Mouse (Mus musculus): Measurements from ENCODE around the gene Dmac1. TPM values are rescaled to one million over a fixed set of nuclear protein-coding genes. Genes with fewer than 3 reads are reported as not detected.
A peak's percentile ranks its signal among the peaks of the same experiment; 100 is the strongest.
"Not testable (repeated sequence)": the region's sequence is repeated elsewhere in the genome, so short reads cannot be mapped to it uniquely, and the experiment has no call there.

The Dmac1 gene
- total and polyA plus RNA-seq, 3 experiments, result 59.6 to 162 (median 101) TPM

- no peak overlapping the region for H3K4me3 ChIP-seq (ENCODE audit: low read depth, low read length)
- TF ChIP-seq CTCF (IDR thresholded peaks at IDR 0.05; ENCODE audit: low read depth, low read length) (no peak), TAL1 (conservative IDR thresholded peaks at IDR 0.05; ENCODE audit: low read depth, low read length) (no peak), GATA2 (IDR thresholded peaks at IDR 0.05; ENCODE audit: borderline replicate concordance, low read depth, low read length) (no peak)
- H3K27me3 ChIP-seq (ENCODE audit: insufficient read depth, low read length), result no peaks in the 10 kb centered on the region; the same call in 1 of the 2 replicates
- ATAC-seq (ENCODE audit: extremely low read depth, insufficient number of reproducible peaks, low FRiP score, poor library complexity, severe bottlenecking), result peak; percentile 71
- no peaks in the 10 kb centered on the region for H3K36me3 ChIP-seq (replicated peaks)
- DNase-seq (ENCODE audit: low spot score), result no peak
- no peaks in the 10 kb centered on the region for H3K9me3 ChIP-seq (replicated peaks)
- H3K4me1 ChIP-seq (ENCODE audit: insufficient read depth, low read depth, low read length), result peaks cover 5% of the 10 kb centered on the region; the same call in 1 of the 2 replicates
Observed at GRCm38 (mm10) chr4:75266773-75267550, 11.1 kb downstream of the Dmac1 start.

- H3K36me3 ChIP-seq (replicated peaks), result no peaks in the 10 kb centered on the region
- no peaks in the 10 kb centered on the region for H3K9me3 ChIP-seq (replicated peaks)
- H3K27me3 ChIP-seq (ENCODE audit: insufficient read depth, low read length), result no peaks in the 10 kb centered on the region; the same call in 1 of the 2 replicates
- no peak overlapping the region for H3K4me3 ChIP-seq (ENCODE audit: low read depth, low read length)
- ATAC-seq (ENCODE audit: extremely low read depth, insufficient number of reproducible peaks, low FRiP score, poor library complexity, severe bottlenecking) (no peak), DNase-seq (ENCODE audit: low spot score) (no peak)
- H3K4me1 ChIP-seq (ENCODE audit: insufficient read depth, low read depth, low read length), result peaks cover 5% of the 10 kb centered on the region; the same call in 1 of the 2 replicates
- TF ChIP-seq TAL1 (conservative IDR thresholded peaks at IDR 0.05; ENCODE audit: low read depth, low read length) (no peak), GATA2 (IDR thresholded peaks at IDR 0.05; ENCODE audit: borderline replicate concordance, low read depth, low read length) (no peak), POLR2AphosphoS5 (IDR thresholded peaks at IDR 0.05; ENCODE audit: insufficient replicate concordance, low read depth, low read length) (no peak), GATA1 (IDR thresholded peaks at IDR 0.05; ENCODE audit: borderline replicate concordance, low read length) (no peak), CTCF (IDR thresholded peaks at IDR 0.05; ENCODE audit: low read depth, low read length) (no peak)
Observed at GRCm38 (mm10) chr4:75264219-75264618, 13.9 kb downstream of the Dmac1 start.

- Histone ChIP-seq H3K4me3 (ENCODE audit: low read depth, low read length) (no peak overlapping the region), H3K4me1 (ENCODE audit: insufficient read depth, low read depth, low read length) (peaks cover 5% of the 10 kb centered on the region; the same call in 1 of the 2 replicates), H3K9me3 (replicated peaks) (no peaks in the 10 kb centered on the region), H3K36me3 (replicated peaks) (no peaks in the 10 kb centered on the region), H3K27me3 (ENCODE audit: insufficient read depth, low read length) (no peaks in the 10 kb centered on the region; the same call in 1 of the 2 replicates)
- no peak for DNase-seq (ENCODE audit: low spot score)
- no peak for ATAC-seq (ENCODE audit: extremely low read depth, insufficient number of reproducible peaks, low FRiP score, poor library complexity, severe bottlenecking)
- no peak for TF ChIP-seq GATA1 (IDR thresholded peaks at IDR 0.05; ENCODE audit: borderline replicate concordance, low read length)
- no peak for TF ChIP-seq POLR2AphosphoS5 (IDR thresholded peaks at IDR 0.05; ENCODE audit: insufficient replicate concordance, low read depth, low read length)
- TF ChIP-seq GATA2 (IDR thresholded peaks at IDR 0.05; ENCODE audit: borderline replicate concordance, low read depth, low read length), result no peak
- no peak for TF ChIP-seq CTCF (IDR thresholded peaks at IDR 0.05; ENCODE audit: low read depth, low read length)
- no peak for TF ChIP-seq TAL1 (conservative IDR thresholded peaks at IDR 0.05; ENCODE audit: low read depth, low read length)
Observed at GRCm38 (mm10) chr4:75263556-75264129, 14.5 kb downstream of the Dmac1 start.

- Histone ChIP-seq H3K27me3 (ENCODE audit: insufficient read depth, low read length) (no peaks in the 10 kb centered on the region; the same call in 1 of the 2 replicates), H3K36me3 (replicated peaks) (no peaks in the 10 kb centered on the region), H3K9me3 (replicated peaks) (no peaks in the 10 kb centered on the region), H3K4me1 (ENCODE audit: insufficient read depth, low read depth, low read length) (no peaks in the 10 kb centered on the region; the same call in 1 of the 2 replicates), H3K4me3 (ENCODE audit: low read depth, low read length) (no peak overlapping the region)
- TF ChIP-seq TAL1 (conservative IDR thresholded peaks at IDR 0.05; ENCODE audit: low read depth, low read length), result no peak
- no peak for TF ChIP-seq GATA1 (IDR thresholded peaks at IDR 0.05; ENCODE audit: borderline replicate concordance, low read length)
- TF ChIP-seq POLR2AphosphoS5 (IDR thresholded peaks at IDR 0.05; ENCODE audit: insufficient replicate concordance, low read depth, low read length), result no peak
- TF ChIP-seq GATA2 (IDR thresholded peaks at IDR 0.05; ENCODE audit: borderline replicate concordance, low read depth, low read length), result no peak
- TF ChIP-seq CTCF (IDR thresholded peaks at IDR 0.05; ENCODE audit: low read depth, low read length), result no peak
- DNase-seq (ENCODE audit: low spot score), result no peak
- ATAC-seq (ENCODE audit: extremely low read depth, insufficient number of reproducible peaks, low FRiP score, poor library complexity, severe bottlenecking), result no peak
Observed at GRCm38 (mm10) chr4:75262423-75262822, 15.7 kb downstream of the Dmac1 start.

- TF ChIP-seq GATA1 (IDR thresholded peaks at IDR 0.05; ENCODE audit: borderline replicate concordance, low read length) (no peak), TAL1 (conservative IDR thresholded peaks at IDR 0.05; ENCODE audit: low read depth, low read length) (no peak), CTCF (IDR thresholded peaks at IDR 0.05; ENCODE audit: low read depth, low read length) (no peak), POLR2AphosphoS5 (IDR thresholded peaks at IDR 0.05; ENCODE audit: insufficient replicate concordance, low read depth, low read length) (no peak), GATA2 (IDR thresholded peaks at IDR 0.05; ENCODE audit: borderline replicate concordance, low read depth, low read length) (no peak)
- no peak overlapping the region for H3K4me3 ChIP-seq (ENCODE audit: low read depth, low read length)
- H3K4me1 ChIP-seq (ENCODE audit: insufficient read depth, low read depth, low read length), result no peaks in the 10 kb centered on the region
- DNase-seq (ENCODE audit: low spot score) (no peak), ATAC-seq (ENCODE audit: extremely low read depth, insufficient number of reproducible peaks, low FRiP score, poor library complexity, severe bottlenecking) (no peak)
- no peaks in the 10 kb centered on the region for H3K36me3 ChIP-seq (replicated peaks)
- no peaks in the 10 kb centered on the region; the same call in 1 of the 2 replicates for H3K27me3 ChIP-seq (ENCODE audit: insufficient read depth, low read length)
- no peaks in the 10 kb centered on the region for H3K9me3 ChIP-seq (replicated peaks)
Observed at GRCm38 (mm10) chr4:75260156-75260555, 17.9 kb downstream of the Dmac1 start.

- no peaks in the 10 kb centered on the region; the same call in 1 of the 2 replicates for H3K27me3 ChIP-seq (ENCODE audit: insufficient read depth, low read length)
- H3K4me3 ChIP-seq (ENCODE audit: low read depth, low read length), result no peak overlapping the region
- H3K36me3 ChIP-seq (replicated peaks), result no peaks in the 10 kb centered on the region
- ATAC-seq (ENCODE audit: extremely low read depth, insufficient number of reproducible peaks, low FRiP score, poor library complexity, severe bottlenecking) (no peak), DNase-seq (ENCODE audit: low spot score) (no peak)
- no peaks in the 10 kb centered on the region for H3K4me1 ChIP-seq (ENCODE audit: insufficient read depth, low read depth, low read length)
- no peak for TF ChIP-seq CTCF (IDR thresholded peaks at IDR 0.05; ENCODE audit: low read depth, low read length)
- no peak for TF ChIP-seq POLR2AphosphoS5 (IDR thresholded peaks at IDR 0.05; ENCODE audit: insufficient replicate concordance, low read depth, low read length)
- no peak for TF ChIP-seq TAL1 (conservative IDR thresholded peaks at IDR 0.05; ENCODE audit: low read depth, low read length)
- no peak for TF ChIP-seq GATA2 (IDR thresholded peaks at IDR 0.05; ENCODE audit: borderline replicate concordance, low read depth, low read length)
- no peak for TF ChIP-seq GATA1 (IDR thresholded peaks at IDR 0.05; ENCODE audit: borderline replicate concordance, low read length)
- H3K9me3 ChIP-seq (replicated peaks), result no peaks in the 10 kb centered on the region
Observed at GRCm38 (mm10) chr4:75259447-75259846, 18.7 kb downstream of the Dmac1 start.

GRCm38 (mm10) chr4:75234602-75235001, 43.5 kb downstream of the Dmac1 start:
- not testable (repeated sequence) for H3K4me3 ChIP-seq (ENCODE audit: low read depth, low read length); H3K9me3 ChIP-seq (replicated peaks); DNase-seq (ENCODE audit: low spot score); ATAC-seq (ENCODE audit: extremely low read depth, insufficient number of reproducible peaks, low FRiP score, poor library complexity, severe bottlenecking); H3K36me3 ChIP-seq (replicated peaks); H3K4me1 ChIP-seq (ENCODE audit: insufficient read depth, low read depth, low read length); H3K27me3 ChIP-seq (ENCODE audit: insufficient read depth, low read length)
